Mouse (Mus musculus): ENCODE measurements around the gene Ms4a4d.

Ms4a4d gene

DNA sequence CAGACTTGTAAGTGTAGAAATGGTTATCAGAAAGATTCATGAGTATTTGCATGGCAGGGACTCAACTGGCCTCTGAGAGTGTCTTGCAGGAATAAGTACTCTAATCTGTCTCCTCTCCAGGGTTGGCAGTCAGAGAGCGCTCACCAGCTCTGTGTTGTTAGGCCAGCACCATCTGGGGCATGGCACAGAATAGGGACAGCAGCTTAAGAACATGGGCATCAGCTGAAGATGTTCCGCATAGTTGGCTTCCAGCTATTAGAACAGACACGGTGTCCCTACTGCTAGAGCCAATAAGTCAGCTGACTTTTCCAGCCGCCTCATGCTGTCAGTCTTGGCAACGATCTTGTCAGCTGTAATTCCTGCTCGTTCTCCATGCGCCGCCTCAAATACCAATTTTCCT lies 38.4 kb downstream of the Ms4a4d start:
- no peak for DNase-seq (ENCODE audit: low spot score in 2 of 2)

DNA sequence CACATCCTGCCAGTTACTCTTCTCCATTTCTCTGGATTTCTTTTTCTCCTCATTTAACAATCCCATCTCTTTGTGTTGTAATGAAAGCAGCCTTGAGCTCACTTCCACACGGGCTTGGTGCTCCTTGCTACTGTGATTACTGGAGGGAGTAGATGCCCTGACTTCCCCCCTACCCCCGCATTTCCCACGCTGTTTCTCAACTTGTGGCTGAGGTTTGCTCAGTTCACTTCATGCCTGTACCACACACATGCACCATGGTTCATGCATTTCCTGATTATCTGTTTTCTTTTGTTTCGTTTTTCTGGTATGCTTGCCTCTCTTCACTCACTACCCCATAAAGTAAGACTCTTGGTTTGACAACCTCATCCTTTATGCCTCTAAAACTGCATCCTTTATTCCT lies 52.6 kb downstream of the Ms4a4d start:
- no peak for DNase-seq (ENCODE audit: low spot score in 2 of 2)

DNA sequence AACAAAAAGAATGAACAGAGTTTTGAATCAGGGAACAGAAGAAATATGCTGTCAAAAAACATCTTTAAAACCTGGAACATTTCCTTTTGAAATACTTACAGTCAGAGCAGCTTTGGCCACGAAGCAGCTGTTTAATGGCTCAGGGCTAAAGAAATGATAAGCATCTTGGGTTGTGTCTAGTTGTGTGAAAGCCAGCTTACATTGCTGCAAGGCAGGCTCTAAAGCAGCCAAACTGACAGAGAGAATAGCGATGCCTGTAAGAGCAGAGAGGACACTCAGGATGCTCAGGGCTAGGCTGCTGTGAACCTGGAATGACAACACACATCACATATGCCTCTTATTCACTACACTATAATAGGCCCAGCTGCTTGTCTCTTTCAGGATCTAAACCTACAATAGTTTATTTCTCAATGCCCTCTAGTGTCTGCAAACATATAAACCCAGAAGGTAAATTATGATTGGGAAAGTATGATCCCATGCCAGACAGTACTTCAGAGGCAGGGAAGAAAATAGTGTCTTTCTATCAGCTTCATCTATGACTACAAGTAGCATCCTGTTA lies 53.4 kb downstream of the Ms4a4d start:
- DNase-seq (ENCODE audit: low spot score in 2 of 2) = no peak

DNA sequence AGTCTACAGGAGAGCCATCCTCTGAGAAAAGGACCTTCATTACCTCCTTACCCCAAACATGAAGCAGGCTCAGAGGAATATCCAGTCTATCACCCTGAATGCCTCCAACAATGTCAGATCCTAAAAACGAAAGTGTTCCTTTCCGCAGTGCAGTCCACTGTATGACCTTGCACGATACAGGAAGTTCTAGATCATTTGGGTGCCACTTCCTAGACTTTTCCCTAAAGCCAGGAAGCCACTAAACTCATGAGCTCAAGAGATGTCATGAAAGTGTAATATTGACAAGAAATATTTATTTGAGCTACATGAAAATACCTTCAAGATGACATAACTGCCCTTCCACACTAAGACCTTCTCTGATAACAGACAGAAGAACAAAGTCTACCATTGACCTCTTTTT lies 64.7 kb downstream of the Ms4a4d start:
- no peak for DNase-seq (ENCODE audit: low spot score in 2 of 2)

DNA sequence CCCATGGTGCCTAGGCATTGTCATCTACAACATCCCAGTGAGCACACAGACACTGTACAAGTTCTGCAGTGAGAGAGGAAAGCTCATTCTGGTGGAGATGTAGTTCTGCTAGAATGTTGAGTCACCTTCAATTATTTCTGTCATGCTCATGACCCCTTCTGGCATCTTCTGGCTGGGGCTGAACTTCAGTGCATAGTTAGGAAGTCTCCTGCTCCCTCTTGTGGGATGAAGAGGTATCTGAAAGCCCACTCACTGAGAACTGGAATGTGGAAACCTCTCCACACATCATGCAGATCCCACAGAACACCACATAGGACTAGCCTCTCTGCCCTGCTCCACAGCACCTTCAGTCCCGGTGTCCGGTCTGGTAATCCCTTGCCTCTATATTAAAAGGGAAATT lies 65.4 kb downstream of the Ms4a4d start:
- DNase-seq (ENCODE audit: low spot score in 2 of 2) = peak; percentile 10 to 42

DNA sequence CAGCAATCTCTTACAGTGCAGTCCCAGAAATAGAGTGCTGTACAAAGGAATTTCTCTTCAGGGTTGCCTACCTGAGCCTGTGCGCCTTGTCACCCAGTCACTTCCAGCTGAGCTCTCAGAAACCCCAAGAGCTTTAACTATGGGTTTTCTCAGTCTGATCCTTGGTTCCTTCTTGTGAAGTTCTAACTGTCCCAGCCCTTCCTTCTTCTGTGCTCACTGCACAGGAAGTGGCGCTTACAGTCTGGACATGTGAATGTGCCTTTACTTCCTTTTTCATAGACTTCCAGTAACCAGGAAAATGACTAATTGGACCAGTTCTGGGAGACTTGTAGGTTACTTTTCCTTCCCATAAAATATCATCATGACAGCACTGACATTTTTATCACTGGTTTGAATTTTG lies 68.0 kb downstream of the Ms4a4d start, which contains the start of gene Ms4a6d:
TSS of gene Ms4a6d (minus strand) at position 247 of the 400 bp plus-strand sequence.
- DNase-seq (ENCODE audit: low spot score in 2 of 2) = no peak
